Mouse (Mus musculus) brain, embryonic 14.5 days (tissue): ENCODE measurements around the gene Oprl1.

Source experiments
- CTCF ChIP-seq: fragments of 200-500 bp; IDR thresholded peaks from 2 replicates; pipeline ENCODE4 v1.5.1; 2012; ENCODE audit warnings: inconsistent platforms, mild to moderate bottlenecking, moderate library complexity, borderline replicate concordance; ENCODE audit not compliant: insufficient read depth, insufficient read length; ENCODE audit errors: extremely low read depth
- POLR2A ChIP-seq: fragments of 200-500 bp; IDR thresholded peaks from 2 replicates; pipeline ENCODE4 v1.6.1; 2012; ENCODE audit warnings: mild to moderate bottlenecking, inconsistent platforms, borderline replicate concordance; ENCODE audit not compliant: poor library complexity, insufficient read depth, insufficient read length, severe bottlenecking; ENCODE audit errors: extremely low read depth

GRCm38 (mm10) chr2:181691571-181691970, 23.2 kb upstream of the Oprl1 start:
- TF ChIP-seq CTCF (no peak), POLR2A (no peak)
